Mouse (Mus musculus) urinary bladder, adult 2 months (tissue): ENCODE results near the gene Ttc3. TPM values are rescaled to one million over a fixed set of nuclear protein-coding genes. Genes with fewer than 3 reads are reported as not detected.
"Not testable (repeated sequence)": the region's sequence is repeated elsewhere in the genome, so short reads cannot be mapped to it uniquely, and the experiment has no call there.

ENCODE experiments used
- DNase-seq: peaks from one replicate; pipeline ENCODE4 v3.0.0; 2022; ENCODE audit warnings: low spot score
- polyA plus RNA-seq: library from polyadenylated mRNA; depleted of rRNA; stranded (reverse); fragments of >200 nt; gene quantifications from 2 replicates; pipeline ENCODE4 v1.2.3, GENCODE M21; 2012

Gene Ttc3
- polyA plus RNA-seq, 1 experiment: 39.1 TPM

- DNase-seq: no peak
Observed at GRCm38 (mm10) chr16:94428948-94429347, 58.5 kb downstream of the Ttc3 start.

- no peak for DNase-seq
Observed at GRCm38 (mm10) chr16:94435495-94436234, 65.2 kb downstream of the Ttc3 start.

- DNase-seq: no peak
Observed at GRCm38 (mm10) chr16:94436801-94437200, 66.4 kb downstream of the Ttc3 start.

GRCm38 (mm10) chr16:94441361-94441760, 70.9 kb downstream of the Ttc3 start:
- no peak for DNase-seq

GRCm38 (mm10) chr16:94449151-94449550, 78.7 kb downstream of the Ttc3 start:
- DNase-seq: no peak

GRCm38 (mm10) chr16:94449632-94450031, 79.2 kb downstream of the Ttc3 start:
- no peak for DNase-seq

GRCm38 (mm10) chr16:94451545-94452488, 81.4 kb downstream of the Ttc3 start:
- no peak for DNase-seq

- DNase-seq: no peak
Observed at GRCm38 (mm10) chr16:94452768-94453167, 82.3 kb downstream of the Ttc3 start.

- DNase-seq: no peak
Observed at GRCm38 (mm10) chr16:94454146-94454545, 83.7 kb downstream of the Ttc3 start.

- no peak for DNase-seq
Observed at GRCm38 (mm10) chr16:94464067-94464466, 93.6 kb downstream of the Ttc3 start.

GRCm38 (mm10) chr16:94465900-94466299, 95.5 kb downstream of the Ttc3 start:
- DNase-seq: no peak

- DNase-seq: not testable (repeated sequence)
Observed at GRCm38 (mm10) chr16:94466317-94466716, 95.9 kb downstream of the Ttc3 start.

- DNase-seq: no peak
Observed at GRCm38 (mm10) chr16:94467337-94468055, 97.1 kb downstream of the Ttc3 start.

- no peak for DNase-seq
Observed at GRCm38 (mm10) chr16:94468391-94468790, 98.0 kb downstream of the Ttc3 start.

- no peak for DNase-seq
Observed at GRCm38 (mm10) chr16:94472515-94472951, 102.1 kb downstream of the Ttc3 start.

- DNase-seq: no peak
Observed at GRCm38 (mm10) chr16:94473086-94473822, 102.8 kb downstream of the Ttc3 start.

GRCm38 (mm10) chr16:94484752-94485535, 114.5 kb downstream of the Ttc3 start:
- DNase-seq: no peak

- DNase-seq: no peak
Observed at GRCm38 (mm10) chr16:94487341-94487740, 116.9 kb downstream of the Ttc3 start.

GRCm38 (mm10) chr16:94489326-94489725, 118.9 kb downstream of the Ttc3 start:
- DNase-seq: no peak

GRCm38 (mm10) chr16:94497176-94497575, 126.8 kb downstream of the Ttc3 start:
- not testable (repeated sequence) for DNase-seq
